Mouse (Mus musculus) cerebellum, postnatal 14 days (tissue): Measurements from ENCODE around the gene Slc38a1.
"Not testable (repeated sequence)": the region's sequence is repeated elsewhere in the genome, so short reads cannot be mapped to it uniquely, and the experiment has no call there.

Experiments used
- DNase-seq, 2 experiments: peaks; one replicate each; pipeline ENCODE4 v3.0.0; 2021; ENCODE audit warnings: mixed read lengths in 2 of 2

Gene Slc38a1

GRCm38 (mm10) chr15:96657576-96658274 lies 15.0 kb upstream of the Slc38a1 start:
- no peak for DNase-seq

DNA sequence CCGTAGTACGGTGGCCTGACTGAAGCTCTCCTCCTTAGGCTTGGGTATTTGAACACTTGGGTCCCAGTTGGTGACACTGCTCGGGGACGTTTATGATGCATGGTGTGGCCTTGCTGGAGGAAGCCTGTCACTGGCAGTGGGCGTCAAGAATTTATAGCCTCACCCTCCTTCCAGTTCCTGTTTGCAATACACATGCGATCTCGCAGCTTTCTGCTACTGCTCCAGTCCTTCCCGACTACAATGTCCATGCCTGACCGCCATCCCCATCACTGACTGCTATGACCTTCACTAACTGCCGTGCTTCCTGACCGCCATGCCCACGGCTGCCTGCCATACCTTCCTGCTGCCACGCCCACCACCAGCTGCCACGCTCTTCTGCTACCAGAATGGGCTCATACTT lies 12.8 kb upstream of the Slc38a1 start:
- DNase-seq, result no peak

- no peak for DNase-seq
Measured at GRCm38 (mm10) chr15:96654714-96655113, 12.0 kb upstream of the Slc38a1 start.

- DNase-seq, result no peak
Measured at GRCm38 (mm10) chr15:96653011-96653410, 10.3 kb upstream of the Slc38a1 start.

GRCm38 (mm10) chr15:96652531-96652930 lies 9.8 kb upstream of the Slc38a1 start:
- DNase-seq, result peak; percentile 67 to 76

DNA sequence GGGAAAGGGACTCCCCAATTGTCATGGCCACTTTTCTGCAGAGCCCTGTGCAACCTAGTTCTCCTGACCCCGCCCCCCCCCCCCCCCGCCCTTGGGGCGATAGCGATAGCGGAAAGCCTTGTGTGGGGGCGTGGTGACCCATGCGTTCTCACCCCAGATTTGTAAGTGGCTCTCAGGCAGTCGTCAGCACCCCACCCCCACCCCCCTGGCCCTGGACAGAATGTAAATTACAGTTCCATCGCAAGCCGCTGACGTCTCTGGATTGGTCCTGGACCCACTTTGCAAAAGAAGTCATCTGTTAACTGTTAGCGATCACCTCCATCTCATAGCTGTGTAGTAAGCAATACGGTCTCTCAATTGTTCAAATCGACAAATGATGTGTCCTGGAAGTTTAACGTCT lies 4.7 kb upstream of the Slc38a1 start:
- DNase-seq, result no peak

- peak; percentile 59 to 70 for DNase-seq
Measured at GRCm38 (mm10) chr15:96641821-96642435, 785 bp downstream of the Slc38a1 start.

GRCm38 (mm10) chr15:96641111-96641820 lies 1.4 kb downstream of the Slc38a1 start:
- peak; percentile 84 to 88 for DNase-seq

DNA sequence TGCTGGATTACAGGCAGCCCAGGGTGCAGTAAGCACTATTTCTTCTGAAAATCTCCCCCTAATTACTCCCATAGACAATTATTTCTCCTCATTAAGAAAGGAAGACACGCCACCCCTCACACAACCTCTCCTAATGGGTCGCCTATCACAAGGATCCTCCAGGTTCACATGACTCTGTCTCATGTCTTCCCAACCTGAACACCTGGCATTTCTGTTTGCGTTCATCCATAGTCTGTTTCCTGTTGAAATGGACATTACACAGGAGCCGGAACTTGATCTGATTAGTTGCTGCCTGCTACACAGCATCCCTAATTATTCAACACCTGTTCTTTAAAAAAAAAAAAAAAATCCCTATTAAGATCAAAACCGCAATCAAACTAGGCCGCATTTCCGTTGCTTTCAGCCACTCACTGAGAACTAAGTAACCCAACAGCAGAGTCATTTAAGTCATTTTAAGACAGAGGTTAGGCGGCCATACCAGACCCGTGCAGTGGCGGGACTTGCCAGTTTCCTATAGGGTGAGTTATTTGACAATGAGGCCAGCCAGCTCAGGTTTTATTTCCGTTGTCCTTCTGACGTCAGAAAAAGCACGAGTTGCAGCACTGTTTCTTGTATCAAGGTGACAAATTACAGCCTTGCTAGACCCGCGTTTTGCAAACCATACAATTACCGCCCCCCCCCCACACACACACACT lies 2.3 kb downstream of the Slc38a1 start:
- DNase-seq, result peak; percentile 35 to 47

DNA sequence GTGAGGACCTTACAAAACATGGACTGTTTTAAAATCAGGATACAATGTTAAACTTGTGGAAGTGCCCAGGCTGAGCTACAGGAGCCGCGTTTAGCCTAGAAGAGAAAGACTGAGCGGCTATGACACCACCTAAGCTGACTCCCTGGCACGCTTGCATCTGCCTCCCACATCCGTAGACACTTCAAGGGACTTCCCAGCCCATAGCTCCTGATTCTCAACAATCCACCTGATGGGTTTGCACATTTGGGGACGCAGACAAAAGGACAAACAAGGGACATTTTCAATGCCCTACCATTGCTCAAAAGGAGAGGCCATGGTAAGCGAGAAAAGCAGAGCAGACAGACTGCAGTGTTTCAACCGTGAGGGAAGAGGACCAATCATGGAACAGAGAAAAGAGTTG lies 3.1 kb downstream of the Slc38a1 start:
- DNase-seq, result peak; percentile 21 to 37

DNA sequence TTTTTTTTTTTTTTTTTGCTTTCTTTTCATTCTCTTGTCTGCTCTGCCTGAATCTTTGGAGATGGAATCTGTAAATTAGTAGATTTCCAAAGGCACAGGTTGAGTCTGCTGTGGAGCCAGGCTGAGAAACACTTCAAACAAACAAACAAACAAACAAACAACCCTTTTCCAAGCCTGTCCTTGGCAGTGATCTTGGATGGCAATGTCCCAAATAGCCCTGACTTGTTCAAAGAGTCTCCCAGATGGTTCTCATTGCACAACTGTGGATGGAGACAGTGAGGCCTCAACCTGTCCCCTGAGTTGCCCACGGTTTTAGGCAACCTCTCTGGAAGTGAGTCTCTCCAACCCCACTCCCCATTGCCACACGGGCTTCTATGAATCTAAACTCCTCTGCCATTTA lies 4.1 kb downstream of the Slc38a1 start:
- peak; percentile 57 to 67 for DNase-seq

DNA sequence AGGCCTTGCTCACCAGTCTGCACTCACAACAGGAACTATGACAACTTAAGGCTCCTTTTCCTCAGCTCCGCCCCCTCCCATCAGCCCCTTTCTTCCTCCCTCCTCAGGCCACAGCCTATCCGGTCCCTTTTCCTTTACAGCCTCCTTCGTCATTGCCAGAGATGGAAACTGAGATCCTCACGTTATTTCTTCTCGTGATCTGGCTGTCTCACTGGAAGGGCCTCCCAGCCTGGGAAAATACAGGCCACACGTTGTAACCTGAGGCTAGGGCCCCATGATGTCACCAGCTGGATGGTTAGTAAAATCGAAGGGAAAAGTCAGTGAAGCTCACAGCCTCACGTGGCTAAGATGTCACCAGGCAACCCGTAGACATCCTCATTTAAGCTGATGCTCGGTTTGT lies 4.5 kb downstream of the Slc38a1 start:
- DNase-seq, result peak in 1 of 2 experiments; percentile 24

- peak in 1 of 2 experiments; percentile 22 for DNase-seq
Measured at GRCm38 (mm10) chr15:96634670-96635405, 7.9 kb downstream of the Slc38a1 start.

DNA sequence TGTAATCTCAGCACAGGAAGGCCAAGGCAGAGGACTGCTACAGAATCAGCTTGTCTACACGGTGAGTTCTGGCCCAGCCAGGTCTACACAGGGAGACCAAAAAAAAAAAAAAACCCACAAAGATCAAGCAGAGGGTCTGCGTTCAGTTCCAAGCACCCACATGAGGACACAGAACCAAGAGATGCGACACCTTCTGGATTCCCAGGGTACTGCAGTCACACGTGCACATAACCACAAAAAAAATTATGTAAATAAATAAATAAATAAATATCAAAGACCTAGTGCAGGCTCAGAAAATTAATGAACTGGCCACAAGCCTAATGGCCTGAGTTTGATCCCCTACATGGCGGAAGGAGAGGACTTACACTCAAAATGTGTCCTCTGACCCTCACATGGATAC lies 10.5 kb downstream of the Slc38a1 start:
- DNase-seq, result peak in 1 of 2 experiments; percentile 33

- DNase-seq, result no peak
Measured at GRCm38 (mm10) chr15:96631107-96631718, 11.5 kb downstream of the Slc38a1 start.

GRCm38 (mm10) chr15:96628256-96628655 lies 14.5 kb downstream of the Slc38a1 start:
- DNase-seq, result no peak

DNA sequence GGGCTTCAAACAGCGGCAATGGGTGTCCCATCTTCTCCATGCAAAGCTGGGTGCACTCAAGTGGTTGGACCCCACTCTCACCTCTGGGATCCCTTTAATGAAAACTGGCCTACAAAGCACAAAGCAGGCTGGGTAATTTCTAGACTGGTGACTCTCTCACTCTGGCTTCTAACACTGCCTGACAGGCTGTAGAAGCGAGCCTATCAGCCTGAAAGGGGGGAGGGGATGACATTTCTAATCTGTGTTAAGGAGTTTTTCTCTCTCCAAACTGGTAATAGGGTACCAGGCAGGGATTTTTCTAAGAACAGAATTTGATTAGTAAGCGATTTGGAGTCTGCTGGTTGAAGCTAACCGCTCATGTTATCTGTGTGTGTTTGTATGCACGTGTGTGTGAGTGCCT lies 15.8 kb downstream of the Slc38a1 start:
- no peak for DNase-seq

DNA sequence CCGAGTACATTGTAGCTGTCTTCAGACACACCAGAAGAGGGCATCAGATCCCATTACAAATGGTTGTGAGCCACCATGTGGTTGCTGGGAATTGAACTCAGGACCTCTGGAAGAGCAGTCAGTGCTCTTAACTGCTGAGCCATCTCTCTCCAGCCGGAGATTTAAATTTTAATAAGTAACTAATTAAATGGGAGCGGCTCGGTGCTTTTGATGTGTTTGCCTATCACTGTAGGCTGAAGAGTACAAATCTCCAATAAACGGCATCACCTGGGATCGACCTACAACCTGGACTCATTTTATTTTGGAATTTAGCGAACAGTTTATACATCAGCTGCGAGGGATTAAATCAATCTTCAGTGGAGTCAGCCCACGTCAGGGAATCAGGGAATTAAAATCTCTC lies 17.7 kb downstream of the Slc38a1 start:
- DNase-seq, result not testable (repeated sequence)

- no peak for DNase-seq
Measured at GRCm38 (mm10) chr15:96622376-96622775, 20.3 kb downstream of the Slc38a1 start.

DNA sequence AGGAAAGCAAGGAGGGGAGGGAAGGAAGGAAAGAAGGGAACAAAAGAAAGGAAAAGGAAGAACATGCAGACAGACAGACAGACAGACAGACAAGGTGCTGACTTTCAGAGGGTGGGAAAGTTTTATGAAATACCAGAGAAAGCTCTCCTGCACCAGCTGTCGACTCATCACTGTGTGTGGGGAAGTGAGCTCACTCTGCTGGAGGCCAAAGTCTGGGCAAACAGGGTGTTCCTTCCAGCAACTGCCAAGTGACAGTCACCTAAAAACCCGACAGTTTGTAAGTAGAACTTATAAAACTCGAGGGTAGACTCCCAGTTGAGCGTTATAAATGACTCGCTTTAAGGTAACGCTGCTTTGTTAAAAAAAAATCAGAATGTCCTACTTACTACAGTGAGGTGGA lies 21.0 kb downstream of the Slc38a1 start:
- DNase-seq, result no peak

DNA sequence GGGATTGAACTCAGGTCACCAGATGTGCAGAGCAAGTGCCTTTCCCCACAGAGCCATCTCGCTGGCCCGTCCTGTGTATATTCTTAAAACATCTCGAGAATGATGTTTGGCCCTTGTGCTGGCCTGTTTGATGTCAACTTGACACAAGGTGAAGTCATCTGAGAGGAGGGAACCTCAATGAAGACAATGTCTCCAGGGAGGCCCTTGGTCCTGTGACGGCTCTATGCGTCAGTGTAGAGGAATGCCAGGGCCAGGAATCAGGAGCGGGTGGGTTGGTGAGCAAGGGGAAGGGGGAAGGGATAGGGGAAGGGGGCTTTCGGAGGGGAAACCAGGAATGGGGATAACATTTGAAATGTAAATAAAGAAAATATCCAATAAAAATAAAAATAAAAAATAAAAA lies 25.2 kb downstream of the Slc38a1 start:
- DNase-seq, result no peak

GRCm38 (mm10) chr15:96608671-96609070 lies 34.0 kb downstream of the Slc38a1 start:
- no peak for DNase-seq
